Mouse (Mus musculus) erythroblast, embryonic 14.5 days (primary cell): ENCODE data around the gene Csnk2a2.

Experiments
- GATA1 ChIP-seq: IDR thresholded peaks from 2 replicates; pipeline ENCODE4 v1.6.1; 2012; ENCODE audit warnings: low read length, inconsistent platforms, mixed read lengths
- TAL1 ChIP-seq: IDR thresholded peaks from 3 replicates; pipeline ENCODE4 v1.6.1; 2012; ENCODE audit warnings: low read length, inconsistent platforms, mixed read lengths

GRCm38 (mm10) chr8:95504835-95505234 is 15.0 kb upstream of the Csnk2a2 start:
- no peak for TF ChIP-seq GATA1
- TF ChIP-seq TAL1, result no peak
